Mouse (Mus musculus) myocyte (in vitro differentiated cells): ENCODE results near the gene Actl6a. TPM values are rescaled to one million over a fixed set of nuclear protein-coding genes. Genes with fewer than 3 reads are reported as not detected.

Experiments
- H3K27me3 ChIP-seq: one replicate; pipeline ENCODE4 v1.6.1; 2011; ENCODE audit not compliant: control insufficient read depth, insufficient read depth, insufficient read length
- H3K36me3 ChIP-seq: one replicate; pipeline ENCODE4 v1.6.1; 2011; ENCODE audit not compliant: control insufficient read depth, insufficient read depth
- H3K4me2 ChIP-seq: one replicate; pipeline ENCODE4 v1.6.1; 2011; ENCODE audit warnings: low read depth, control low read depth
- H3K4me3 ChIP-seq: one replicate; pipeline ENCODE4 v1.5.1; 2011; ENCODE audit warnings: mild to moderate bottlenecking, control low read depth, moderate library complexity
- H3K79me2 ChIP-seq: one replicate; pipeline ENCODE4 v1.6.1; 2011; ENCODE audit not compliant: control insufficient read depth, insufficient read depth
- H3ac ChIP-seq: one replicate; pipeline ENCODE4 v1.6.1; 2011; ENCODE audit not compliant: control insufficient read depth, insufficient read length
- CEBPB ChIP-seq: IDR thresholded peaks from 2 replicates; pipeline ENCODE4 v1.6.1; 2011; ENCODE audit warnings: mild to moderate bottlenecking, moderate library complexity; ENCODE audit not compliant: poor library complexity, insufficient read depth, severe bottlenecking
- E2F4 ChIP-seq: IDR thresholded peaks from one replicate; pipeline ENCODE4 v1.6.1; 2011; ENCODE audit warnings: mild to moderate bottlenecking, control low read depth, moderate library complexity; ENCODE audit not compliant: insufficient read depth
- MAX ChIP-seq: IDR thresholded peaks from one replicate; pipeline ENCODE4 v1.6.1; 2011; ENCODE audit warnings: low read depth, mild to moderate bottlenecking, control low read depth
- MYOD1 ChIP-seq, 3 experiments: IDR thresholded peaks; one replicate each; pipeline ENCODE4 v1.6.1; 2011; ENCODE audit warnings: control low read depth in 2 of 3, low read depth in 2 of 3, mild to moderate bottlenecking in 2 of 3, moderate library complexity in 1 of 3; ENCODE audit not compliant: insufficient read length in 2 of 3, control insufficient read depth in 1 of 3
- MYOG ChIP-seq, 3 experiments: IDR thresholded peaks; one replicate each; pipeline ENCODE4 v1.6.1; 2011; ENCODE audit warnings: control low read depth in 2 of 3, low read depth in 2 of 3, mild to moderate bottlenecking in 2 of 3; ENCODE audit not compliant: insufficient read length in 2 of 3, control insufficient read depth in 1 of 3, insufficient read depth in 1 of 3
- POLR2A ChIP-seq: IDR thresholded peaks from one replicate; pipeline ENCODE4 v1.6.1; 2011; ENCODE audit warnings: low read depth, mild to moderate bottlenecking, control low read depth, moderate library complexity; ENCODE audit not compliant: insufficient read length
- POLR2AphosphoS2 ChIP-seq: IDR thresholded peaks from one replicate; pipeline ENCODE4 v1.6.1; 2011; ENCODE audit warnings: low read depth, control low read depth; ENCODE audit not compliant: insufficient read length
- REST ChIP-seq: IDR thresholded peaks from one replicate; pipeline ENCODE4 v1.6.1; 2011; ENCODE audit warnings: mild to moderate bottlenecking, control low read depth, moderate library complexity; ENCODE audit not compliant: insufficient read depth, insufficient read length
- SRF ChIP-seq: IDR thresholded peaks from one replicate; pipeline ENCODE4 v1.6.1; 2011; ENCODE audit warnings: low read depth; ENCODE audit not compliant: control insufficient read depth, insufficient read length
- TCF12 ChIP-seq: IDR thresholded peaks from one replicate; pipeline ENCODE4 v1.6.1; 2011; ENCODE audit warnings: mild to moderate bottlenecking, control low read depth; ENCODE audit not compliant: poor library complexity, insufficient read depth, severe bottlenecking
- TCF3 ChIP-seq: IDR thresholded peaks from one replicate; pipeline ENCODE4 v1.6.1; 2011; ENCODE audit warnings: low read depth, control low read depth; ENCODE audit not compliant: insufficient read length
- USF1 ChIP-seq: IDR thresholded peaks from one replicate; pipeline ENCODE4 v1.6.1; 2011; ENCODE audit warnings: low read depth, mild to moderate bottlenecking, control low read depth, moderate library complexity
- polyA plus RNA-seq: library from polyadenylated mRNA; unstranded; fragments of >200 nt; fragmentation: generic; extraction: Trizol; gene quantifications from one replicate; pipeline ENCODE4 v1.2.1, GENCODE M21; 2012; ENCODE audit warnings: missing spikeins

The Actl6a gene
- polyA plus RNA-seq, 1 experiment = 47.0 TPM

DNA sequence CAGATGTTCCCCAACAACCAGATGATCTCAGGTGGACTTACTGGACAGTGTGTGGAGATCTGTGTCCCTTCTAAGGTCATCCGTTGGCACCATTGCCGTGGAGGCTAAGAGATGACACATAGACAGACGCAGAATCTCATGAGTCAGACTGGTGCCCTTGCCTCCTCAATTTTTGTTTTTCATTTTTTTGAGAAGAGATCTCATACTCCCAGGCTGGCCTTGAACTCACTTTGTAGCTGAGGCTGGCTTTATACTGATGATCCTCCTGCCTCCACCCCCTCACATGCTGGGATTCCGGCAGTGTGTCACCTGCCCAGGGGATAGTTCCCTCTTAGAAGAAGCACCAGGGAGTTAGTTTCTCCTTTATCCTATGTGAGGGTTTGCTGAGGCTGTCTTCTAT lies 35.9 kb upstream of the Actl6a start:
- TF ChIP-seq REST = no peak
- TF ChIP-seq MYOD1 (IDR thresholded peaks at IDR 0.05; ENCODE audit: control insufficient read depth in 1 of 3, insufficient read length in 2 of 3, low read depth in 2 of 3) = no peak
- TF ChIP-seq E2F4 = no peak
- no peak for TF ChIP-seq POLR2AphosphoS2
- no peak for TF ChIP-seq POLR2A
- TF ChIP-seq USF1 = no peak
- TF ChIP-seq TCF12 = no peak
- TF ChIP-seq SRF = no peak
- TF ChIP-seq MAX = no peak
- TF ChIP-seq MYOG (IDR thresholded peaks at IDR 0.05; ENCODE audit: control insufficient read depth in 1 of 3, insufficient read depth in 1 of 3, insufficient read length in 2 of 3, low read depth in 2 of 3) = no peak
- Histone ChIP-seq H3K4me3 (no peak overlapping the region), H3ac (no peak overlapping the region), H3K4me2 (no peak overlapping the region), H3K79me2 (no peaks in the 10 kb centered on the region), H3K36me3 (no peaks in the 10 kb centered on the region), H3K27me3 (no peaks in the 10 kb centered on the region)

DNA sequence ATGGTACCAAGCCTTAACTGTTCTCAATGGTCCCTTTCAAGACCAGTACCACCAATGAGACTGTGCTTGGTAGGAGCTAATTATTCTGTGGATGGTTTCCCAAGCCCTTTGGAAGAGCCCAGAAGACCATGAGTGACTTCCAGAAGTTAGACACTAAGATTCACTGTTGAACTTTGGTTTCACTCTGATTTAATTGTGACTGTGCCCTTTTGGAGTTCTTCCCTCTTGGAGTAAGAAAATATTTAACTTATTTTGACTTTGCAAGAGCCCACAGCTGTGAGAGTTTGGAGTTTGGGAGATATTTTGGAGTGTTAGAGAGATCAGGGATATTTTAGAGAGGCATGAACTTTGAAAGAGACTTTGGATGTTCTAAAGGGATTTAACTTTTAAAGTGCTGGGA lies 32.9 kb upstream of the Actl6a start:
- Histone ChIP-seq H3ac (no peak overlapping the region), H3K4me2 (no peak overlapping the region), H3K4me3 (no peak overlapping the region), H3K27me3 (no peaks in the 10 kb centered on the region), H3K36me3 (no peaks in the 10 kb centered on the region), H3K79me2 (no peaks in the 10 kb centered on the region)
- TF ChIP-seq MYOD1 (IDR thresholded peaks at IDR 0.05; ENCODE audit: control insufficient read depth in 1 of 3, insufficient read length in 2 of 3, low read depth in 2 of 3) (no peak), POLR2A (no peak), TCF3 (no peak), REST (no peak), CEBPB (no peak), TCF12 (no peak), MAX (no peak), E2F4 (no peak), MYOG (IDR thresholded peaks at IDR 0.05; ENCODE audit: control insufficient read depth in 1 of 3, insufficient read depth in 1 of 3, insufficient read length in 2 of 3, low read depth in 2 of 3) (no peak), SRF (no peak), POLR2AphosphoS2 (no peak), USF1 (no peak)

DNA sequence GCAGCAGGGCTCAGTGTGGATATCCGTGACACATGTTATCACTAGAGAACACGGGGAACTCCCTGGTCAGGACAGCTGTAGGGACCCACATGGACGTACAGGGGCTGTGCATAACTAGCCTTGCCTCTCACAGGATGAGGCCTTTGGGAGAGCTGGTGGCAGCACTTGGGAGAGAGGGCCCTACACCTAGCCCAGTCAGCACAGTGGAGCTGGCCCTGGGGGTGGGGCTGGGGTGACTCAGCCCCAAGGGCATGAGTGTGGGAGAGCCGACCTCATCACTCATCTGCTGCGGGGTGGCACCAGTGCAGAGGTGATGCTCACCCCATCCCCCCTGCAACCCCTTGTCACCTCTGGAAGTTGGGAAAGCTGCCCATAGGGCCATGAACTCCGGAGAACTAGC lies 29.7 kb upstream of the Actl6a start:
- Histone ChIP-seq H3K4me2 (no peak overlapping the region), H3K36me3 (no peaks in the 10 kb centered on the region), H3K4me3 (no peak overlapping the region), H3ac (no peak overlapping the region), H3K79me2 (no peaks in the 10 kb centered on the region), H3K27me3 (peaks cover 2% of the 10 kb centered on the region)
- TF ChIP-seq REST (no peak), MYOD1 (IDR thresholded peaks at IDR 0.05; ENCODE audit: control insufficient read depth in 1 of 3, insufficient read length in 2 of 3, low read depth in 2 of 3) (no peak), POLR2AphosphoS2 (no peak), CEBPB (no peak), USF1 (no peak), TCF12 (no peak), TCF3 (no peak), E2F4 (no peak), SRF (no peak), MYOG (IDR thresholded peaks at IDR 0.05; ENCODE audit: control insufficient read depth in 1 of 3, insufficient read depth in 1 of 3, insufficient read length in 2 of 3, low read depth in 2 of 3) (no peak), POLR2A (no peak), MAX (no peak)

DNA sequence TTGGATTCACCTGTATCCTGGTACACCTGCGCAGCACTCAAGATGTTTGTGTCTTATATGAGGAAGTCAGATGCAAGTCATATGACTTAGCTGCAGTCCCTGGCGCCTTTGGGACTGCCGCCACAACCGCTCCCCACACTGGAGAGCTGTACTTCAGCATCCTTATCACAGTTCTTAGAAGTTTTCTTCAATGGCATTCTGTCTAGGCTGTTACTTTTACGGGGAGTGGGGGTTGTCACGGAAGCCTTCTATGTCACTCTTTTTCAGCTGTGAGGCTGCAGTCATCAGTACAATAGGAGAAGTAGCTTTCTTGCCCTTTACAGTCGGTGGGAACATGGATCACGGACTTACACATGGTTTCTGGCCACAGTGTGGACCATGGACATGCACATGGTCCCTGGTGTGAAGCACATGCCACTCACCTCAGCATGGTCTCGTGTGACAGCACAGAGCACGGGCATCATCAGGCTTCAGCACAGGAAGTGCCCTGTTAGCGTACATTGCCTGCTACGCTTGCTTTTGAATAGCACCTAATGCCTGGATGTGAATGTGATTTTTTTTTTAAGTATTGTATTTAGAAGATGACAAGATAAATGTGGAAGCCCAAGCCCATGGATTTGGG lies 23.1 kb upstream of the Actl6a start:
- no peak overlapping the region for H3K4me3 ChIP-seq
- peaks cover 6% of the 10 kb centered on the region for H3K27me3 ChIP-seq
- H3K4me2 ChIP-seq = no peak overlapping the region
- H3K36me3 ChIP-seq = no peaks in the 10 kb centered on the region
- H3ac ChIP-seq = no peak overlapping the region
- no peak for TF ChIP-seq MYOG (IDR thresholded peaks at IDR 0.05; ENCODE audit: control insufficient read depth in 1 of 3, insufficient read depth in 1 of 3, insufficient read length in 2 of 3, low read depth in 2 of 3)
- TF ChIP-seq MAX = no peak
- no peak for TF ChIP-seq USF1
- no peak for TF ChIP-seq REST
- TF ChIP-seq TCF12 = no peak
- TF ChIP-seq POLR2A = no peak
- TF ChIP-seq CEBPB = no peak
- no peak for TF ChIP-seq SRF
- TF ChIP-seq MYOD1 (IDR thresholded peaks at IDR 0.05; ENCODE audit: control insufficient read depth in 1 of 3, insufficient read length in 2 of 3, low read depth in 2 of 3) = no peak
- no peak for TF ChIP-seq POLR2AphosphoS2
- no peak for TF ChIP-seq E2F4
- no peak for TF ChIP-seq TCF3
- H3K79me2 ChIP-seq = no peaks in the 10 kb centered on the region
